Mouse (Mus musculus) liver, embryonic 16.5 days (tissue): ENCODE measurements at regions not wholly inside any gene's neighbourhood (a gene's known extent, or its start where the extent isn't known, plus 50 kb on each side); places are given as distances from the start of the nearest gene placed in this dataset.

Source experiments
- ATAC-seq: fragments of 200-750 bp; cut with Nextera tagmentation; 2 replicates; pipeline ENCODE4 v1.8.0; 2017; ENCODE audit warnings: low read depth, mild to moderate bottlenecking, moderate number of reproducible peaks, moderate library complexity
- H3K27ac ChIP-seq: fragments of 300-500 bp; sonication (generic); 2 replicates; pipeline ENCODE4 v1.5.1; 2014; ENCODE audit warnings: mild to moderate bottlenecking, low read length
- H3K27me3 ChIP-seq: fragments of 300-500 bp; sonication (generic); 2 replicates; pipeline ENCODE4 v1.6.1; 2014; ENCODE audit warnings: low read depth, low read length, mixed read lengths; ENCODE audit not compliant: control insufficient read depth, insufficient read depth
- H3K36me3 ChIP-seq: fragments of 300-500 bp; sonication (generic); 2 replicates; pipeline ENCODE4 v1.6.1; 2014; ENCODE audit warnings: mild to moderate bottlenecking; ENCODE audit not compliant: control insufficient read depth, insufficient read depth
- H3K4me1 ChIP-seq: fragments of 300-500 bp; sonication (generic); 2 replicates; pipeline ENCODE4 v1.6.1; 2014; ENCODE audit warnings: low read depth, low read length, mixed read lengths; ENCODE audit not compliant: control insufficient read depth
- H3K4me2 ChIP-seq: fragments of 300-500 bp; sonication (generic); 2 replicates; pipeline ENCODE4 v1.6.1; 2014; ENCODE audit warnings: low read depth, low read length, mixed read lengths
- H3K4me3 ChIP-seq: fragments of 300-500 bp; sonication (generic); 2 replicates; pipeline ENCODE4 v1.5.1; 2014; ENCODE audit warnings: low read depth, mild to moderate bottlenecking, low read length
- H3K9ac ChIP-seq: fragments of 300-500 bp; sonication (generic); 2 replicates; pipeline ENCODE4 v1.6.1; 2014; ENCODE audit warnings: low read depth, low read length
- H3K9me3 ChIP-seq: fragments of 300-500 bp; sonication (generic); replicated peaks from 2 replicates; pipeline ENCODE4 v1.6.1; 2016; ENCODE audit warnings: low read length; ENCODE audit not compliant: control insufficient read depth
- WGBS: fragments of 180-500 bp; shearing (Covaris S2); extraction: QIAGEN DNeasy Blood & Tissue Kit; methylation state at CpG from one replicate; pipeline ENCODE4 v1.1.7; 2014; ENCODE audit not compliant: insufficient replicate concordance; 5-methylcytosine and 5-hydroxymethylcytosine counted together

DNA sequence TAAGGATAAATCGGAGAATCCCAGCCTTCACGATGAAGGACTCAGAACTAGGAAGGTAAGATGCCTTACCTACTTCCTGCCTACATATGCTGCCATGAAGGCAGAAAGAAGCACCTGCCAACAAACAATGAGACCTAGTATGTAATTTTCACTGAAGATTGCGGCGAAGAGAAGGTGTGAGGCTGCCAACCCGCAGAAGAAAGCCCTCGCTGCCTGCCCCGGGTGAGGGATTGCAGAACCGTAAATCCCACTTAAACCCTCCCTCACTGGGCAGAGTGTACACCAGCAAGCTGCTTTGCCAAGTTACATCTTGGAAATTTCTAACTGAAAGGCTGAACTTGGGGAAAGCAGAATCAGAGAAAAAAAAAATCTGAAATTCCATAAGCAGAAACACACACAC is 458.4 kb upstream of the 4930412O13Rik start:
- 60% methylated on average over 8 of the region's 8 CpGs for WGBS
- Histone ChIP-seq H3K27ac (no peak overlapping the region), H3K9me3 (no peaks in the 10 kb centered on the region), H3K9ac (no peak overlapping the region), H3K4me1 (no peaks in the 10 kb centered on the region), H3K4me3 (no peak overlapping the region), H3K4me2 (no peak overlapping the region), H3K27me3 (no peaks in the 10 kb centered on the region), H3K36me3 (no peaks in the 10 kb centered on the region)
- ATAC-seq = no peak

DNA sequence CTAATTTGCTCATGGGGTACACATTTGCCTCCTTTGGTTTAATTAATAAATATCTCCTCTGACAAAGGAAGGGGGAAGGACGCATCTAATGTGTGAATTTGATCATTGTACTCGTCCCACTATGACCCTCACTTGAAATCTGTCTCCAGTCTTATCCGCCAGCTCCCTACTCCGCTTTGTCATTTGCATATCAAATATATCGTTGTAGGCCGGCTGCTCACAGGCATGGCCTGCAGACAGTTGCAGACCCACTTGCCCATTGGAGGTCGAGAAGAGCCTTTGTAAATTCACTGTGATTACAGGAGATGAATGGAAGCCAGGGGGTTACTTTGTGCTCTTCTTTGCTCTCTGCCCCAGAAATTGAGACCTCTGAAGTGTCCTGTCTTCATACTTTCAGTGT is 457.5 kb upstream of the 4930412O13Rik start:
- no peak overlapping the region for H3K27ac ChIP-seq
- WGBS = 36% methylated on average over 7 of the region's 7 CpGs
- no peaks in the 10 kb centered on the region for H3K36me3 ChIP-seq
- no peaks in the 10 kb centered on the region for H3K27me3 ChIP-seq
- no peak for ATAC-seq
- H3K4me1 ChIP-seq = no peaks in the 10 kb centered on the region
- no peak overlapping the region for H3K4me3 ChIP-seq
- no peak overlapping the region for H3K9ac ChIP-seq
- no peak overlapping the region for H3K4me2 ChIP-seq
- no peaks in the 10 kb centered on the region for H3K9me3 ChIP-seq

DNA sequence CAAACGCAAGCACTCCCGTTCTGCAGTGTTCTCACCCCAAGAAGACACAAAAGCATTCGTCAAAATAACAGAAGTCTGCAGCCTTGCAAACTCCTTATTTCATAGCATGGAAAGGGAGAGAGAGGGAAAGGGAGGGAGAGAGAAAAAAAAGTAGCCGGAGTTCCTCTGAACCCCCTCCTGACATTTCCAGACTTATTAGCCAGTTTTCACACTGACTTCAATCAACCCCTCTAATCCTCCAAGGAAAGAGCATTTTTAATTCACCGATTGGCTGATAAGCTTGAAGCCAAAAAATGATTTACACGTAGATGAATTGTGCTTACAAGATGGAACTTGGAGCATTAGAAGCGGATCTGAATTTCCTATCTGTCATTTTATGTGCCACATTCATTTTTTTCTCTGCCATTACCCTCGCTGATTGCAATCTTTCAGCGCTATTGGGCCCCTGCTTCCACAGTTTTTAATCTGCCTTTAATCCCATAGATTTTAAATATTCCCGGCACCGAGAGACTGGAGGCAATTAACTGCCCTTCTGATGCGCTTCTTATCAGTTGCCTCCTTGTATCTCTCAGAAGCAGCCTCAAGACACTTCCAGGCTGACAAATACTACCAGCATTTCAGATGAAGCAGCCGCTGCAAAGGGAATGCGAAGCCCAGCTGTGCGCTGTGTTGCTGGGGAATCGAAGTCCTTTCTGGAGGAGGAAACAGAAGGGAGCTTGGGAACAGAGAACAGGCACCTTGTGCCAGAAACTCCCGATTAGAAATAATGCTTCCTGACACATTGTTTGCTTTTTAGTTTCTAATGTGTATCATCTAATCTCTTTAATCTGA is 447.7 kb upstream of the 4930412O13Rik start:
- WGBS = 25% methylated on average over 17 of the region's 17 CpGs
- no peaks in the 10 kb centered on the region for H3K36me3 ChIP-seq
- no peak for ATAC-seq
- H3K4me3 ChIP-seq = no peak overlapping the region
- no peaks in the 10 kb centered on the region for H3K4me1 ChIP-seq
- H3K27me3 ChIP-seq = no peaks in the 10 kb centered on the region
- no peak overlapping the region for H3K27ac ChIP-seq
- H3K4me2 ChIP-seq = no peak overlapping the region
- H3K9me3 ChIP-seq = no peaks in the 10 kb centered on the region
- H3K9ac ChIP-seq = no peak overlapping the region

DNA sequence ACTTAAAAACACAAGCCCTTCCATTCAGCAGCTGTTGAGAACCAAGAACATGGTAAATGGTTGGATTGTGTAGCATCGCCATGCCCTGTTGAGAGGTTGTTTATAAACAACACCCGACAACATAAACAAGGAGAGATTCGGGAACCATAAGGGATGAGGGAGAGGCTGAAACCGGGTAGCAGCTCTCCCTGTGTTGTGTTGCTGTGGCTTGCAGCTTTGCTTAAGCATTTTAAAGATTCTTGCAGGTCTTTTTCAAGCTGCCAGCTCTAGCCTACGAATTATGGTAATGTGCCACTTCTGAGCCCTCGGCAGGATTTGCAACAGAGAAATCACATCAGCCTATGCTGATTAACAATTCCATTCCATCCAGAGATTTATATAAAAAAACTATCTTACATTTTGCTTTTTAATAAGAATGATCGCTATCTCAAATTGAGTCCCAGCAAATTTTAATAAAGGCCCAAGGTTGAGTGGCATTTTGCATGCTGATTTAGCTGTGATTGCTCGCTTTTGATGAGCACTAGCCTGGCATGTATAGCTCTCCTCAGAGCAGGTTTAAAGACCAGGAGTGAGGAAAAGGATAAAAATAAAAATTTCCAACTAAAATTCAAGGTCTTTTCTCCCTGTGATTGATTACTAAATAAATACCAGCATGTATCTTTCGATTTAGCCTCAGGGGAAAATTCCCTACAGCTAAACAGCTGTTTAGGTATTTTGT is 445.7 kb upstream of the 4930412O13Rik start:
- Histone ChIP-seq H3K36me3 (no peaks in the 10 kb centered on the region), H3K27me3 (no peaks in the 10 kb centered on the region), H3K4me3 (no peak overlapping the region), H3K9ac (no peak overlapping the region), H3K4me2 (no peak overlapping the region), H3K9me3 (no peaks in the 10 kb centered on the region), H3K27ac (no peak overlapping the region), H3K4me1 (no peaks in the 10 kb centered on the region)
- 43% methylated on average over 9 of the region's 9 CpGs for WGBS
- no peak for ATAC-seq

DNA sequence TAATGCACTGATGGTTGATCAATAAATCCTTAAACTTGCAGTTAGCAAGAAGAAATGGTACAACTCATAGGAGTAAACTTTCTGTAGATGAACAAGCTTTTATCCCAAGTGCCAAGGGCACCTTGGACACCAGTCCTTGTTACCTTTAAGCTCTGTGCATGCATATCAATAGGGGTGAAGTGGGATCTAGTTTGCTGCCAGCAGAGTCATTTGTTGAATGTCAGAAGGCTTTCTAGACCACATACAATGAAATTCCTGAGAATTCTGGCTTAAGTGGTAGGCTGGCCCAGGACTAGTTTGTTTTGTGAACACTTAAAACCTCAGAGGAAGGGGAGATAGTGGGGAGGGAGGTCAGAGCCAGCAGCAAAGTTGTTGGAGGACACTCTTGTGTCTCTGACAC is 437.9 kb upstream of the 4930412O13Rik start:
- no peak overlapping the region for H3K4me2 ChIP-seq
- no peaks in the 10 kb centered on the region for H3K4me1 ChIP-seq
- no peaks in the 10 kb centered on the region for H3K9me3 ChIP-seq
- H3K27ac ChIP-seq = no peak overlapping the region
- H3K4me3 ChIP-seq = no peak overlapping the region
- H3K36me3 ChIP-seq = no peaks in the 10 kb centered on the region
- H3K9ac ChIP-seq = no peak overlapping the region
- no peak for ATAC-seq
- H3K27me3 ChIP-seq = no peaks in the 10 kb centered on the region

DNA sequence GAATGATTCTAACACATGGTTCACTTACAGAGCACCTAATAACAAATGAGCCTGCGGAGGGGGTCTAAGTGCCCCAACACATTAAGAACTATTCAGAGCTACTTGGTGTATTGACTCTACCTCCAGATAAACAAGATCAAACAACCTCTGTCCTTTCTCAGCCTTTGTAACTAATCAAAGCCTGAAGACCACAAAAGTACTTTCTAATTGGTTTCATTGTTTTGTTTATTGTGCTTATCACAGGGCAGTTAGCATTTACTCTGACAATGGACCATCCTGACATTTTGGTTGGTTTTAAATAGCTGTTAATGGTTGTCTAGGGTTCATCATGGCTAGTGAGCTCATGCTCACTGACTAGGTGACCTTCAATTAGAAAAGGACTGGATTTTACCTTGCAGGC is 435.2 kb upstream of the 4930412O13Rik start:
- no peak for ATAC-seq
- Histone ChIP-seq H3K36me3 (no peaks in the 10 kb centered on the region), H3K4me3 (no peak overlapping the region), H3K9me3 (no peaks in the 10 kb centered on the region), H3K27me3 (no peaks in the 10 kb centered on the region), H3K4me1 (no peaks in the 10 kb centered on the region), H3K9ac (no peak overlapping the region), H3K4me2 (no peak overlapping the region), H3K27ac (no peak overlapping the region)
- WGBS = 69% methylated on average over 1 of the region's 1 CpGs

DNA sequence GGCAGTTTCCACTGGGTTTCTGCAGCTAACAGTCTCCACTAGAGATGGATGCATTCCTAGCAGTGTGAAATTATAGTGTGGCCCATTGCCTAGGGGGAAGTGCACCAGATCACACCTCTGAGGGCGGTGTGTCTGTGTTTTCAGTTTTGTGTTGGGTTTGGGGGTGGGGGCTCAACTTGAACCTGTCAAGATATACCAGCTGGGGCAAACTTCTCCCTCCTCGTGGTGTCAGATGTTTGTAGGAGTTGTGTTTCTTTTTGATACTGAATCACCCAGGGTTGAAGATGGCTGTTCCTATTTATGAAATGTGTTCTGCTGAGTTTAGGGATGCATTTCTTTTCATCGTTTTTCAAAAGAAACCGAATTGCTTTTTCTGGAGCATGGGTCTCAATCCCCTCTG is 416.6 kb upstream of the 4930412O13Rik start:
- no peaks in the 10 kb centered on the region for H3K36me3 ChIP-seq
- no peaks in the 10 kb centered on the region for H3K9me3 ChIP-seq
- 53% methylated on average over 4 of the region's 4 CpGs for WGBS
- ATAC-seq = no peak
- no peaks in the 10 kb centered on the region for H3K4me1 ChIP-seq
- H3K27ac ChIP-seq = no peak overlapping the region
- H3K4me2 ChIP-seq = no peak overlapping the region
- H3K4me3 ChIP-seq = no peak overlapping the region
- no peaks in the 10 kb centered on the region for H3K27me3 ChIP-seq
- no peak overlapping the region for H3K9ac ChIP-seq

DNA sequence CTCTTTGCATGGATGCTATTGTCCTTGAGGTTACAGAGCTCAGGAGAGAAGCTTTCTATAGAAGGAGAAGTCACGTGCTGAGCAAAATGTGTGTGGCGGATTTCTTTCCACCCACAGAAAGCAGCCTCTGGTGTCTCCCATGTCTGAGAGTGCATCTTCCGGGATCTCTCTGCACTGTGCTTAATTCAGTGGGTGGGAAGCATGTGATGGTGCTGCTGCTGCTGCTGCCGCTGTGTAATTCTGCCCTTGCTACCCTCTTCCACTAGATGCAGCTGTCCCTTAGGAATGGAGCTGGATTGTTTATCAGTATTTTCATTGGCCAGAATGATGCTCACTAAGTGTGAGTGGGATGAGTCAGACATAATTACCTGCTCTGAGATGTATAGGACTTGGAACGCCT is 416.2 kb upstream of the 4930412O13Rik start:
- no peaks in the 10 kb centered on the region for H3K36me3 ChIP-seq
- no peak overlapping the region for H3K9ac ChIP-seq
- H3K4me1 ChIP-seq = no peaks in the 10 kb centered on the region
- ATAC-seq = no peak
- no peaks in the 10 kb centered on the region for H3K27me3 ChIP-seq
- no peak overlapping the region for H3K4me3 ChIP-seq
- WGBS = 55% methylated on average over 5 of the region's 5 CpGs
- H3K9me3 ChIP-seq = no peaks in the 10 kb centered on the region
- H3K27ac ChIP-seq = no peak overlapping the region
- no peak overlapping the region for H3K4me2 ChIP-seq

DNA sequence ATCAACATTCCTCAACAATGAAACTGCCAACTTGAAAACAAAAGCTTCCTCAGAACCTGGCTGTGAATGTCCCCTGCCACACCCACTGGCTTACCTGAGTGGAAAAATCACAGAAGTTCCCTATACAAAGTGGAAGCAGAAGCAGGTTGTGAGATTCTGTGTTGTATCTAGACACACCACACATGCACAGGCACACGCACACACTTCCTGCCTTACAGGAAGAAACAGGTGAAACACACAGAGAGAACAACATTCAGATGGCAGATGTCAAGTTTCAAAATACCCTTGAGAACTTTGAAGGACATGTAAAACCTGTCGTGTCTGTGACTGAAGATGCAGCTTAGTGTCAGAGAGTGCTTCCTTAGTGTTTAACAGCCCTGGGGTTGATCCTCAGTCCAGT is 413.5 kb upstream of the 4930412O13Rik start:
- no peak overlapping the region for H3K4me3 ChIP-seq
- H3K36me3 ChIP-seq = no peaks in the 10 kb centered on the region
- H3K9me3 ChIP-seq = no peaks in the 10 kb centered on the region
- no peak overlapping the region for H3K9ac ChIP-seq
- WGBS = 49% methylated on average over 2 of the region's 2 CpGs
- no peaks in the 10 kb centered on the region for H3K27me3 ChIP-seq
- H3K4me1 ChIP-seq = no peaks in the 10 kb centered on the region
- no peak for ATAC-seq
- H3K4me2 ChIP-seq = no peak overlapping the region
- no peak overlapping the region for H3K27ac ChIP-seq
